Mouse (Mus musculus) R1 (cell line): ENCODE measurements around the gene Tnfaip6.
"Not testable (repeated sequence)": the region's sequence is repeated elsewhere in the genome, so short reads cannot be mapped to it uniquely, and the experiment has no call there.

Source experiments
- DNase-seq: peaks from one replicate; pipeline ENCODE4 v3.0.0-alpha.2; 2018; ENCODE audit warnings: low read depth, low spot score

Gene Tnfaip6

GRCm38 (mm10) chr2:52037882-52038281, at the start of gene Tnfaip6:
Gene Tnfaip6 (plus strand): TSS chr2:52038009.
- DNase-seq, result peak; percentile 44

GRCm38 (mm10) chr2:51989559-51989958, 48.2 kb upstream of the Tnfaip6 start:
- DNase-seq, result no peak

- DNase-seq, result no peak
Measured at GRCm38 (mm10) chr2:51991447-51991846, 46.4 kb upstream of the Tnfaip6 start.

GRCm38 (mm10) chr2:51999996-52000395, 37.8 kb upstream of the Tnfaip6 start:
- DNase-seq, result no peak

- peak; percentile 71 for DNase-seq
Measured at GRCm38 (mm10) chr2:52001521-52001920, 36.3 kb upstream of the Tnfaip6 start.

- not testable (repeated sequence) for DNase-seq
Measured at GRCm38 (mm10) chr2:52002299-52002698, 35.5 kb upstream of the Tnfaip6 start.

- no peak for DNase-seq
Measured at GRCm38 (mm10) chr2:52006380-52006779, 31.4 kb upstream of the Tnfaip6 start.

- not testable (repeated sequence) for DNase-seq
Measured at GRCm38 (mm10) chr2:52011820-52012219, 26.0 kb upstream of the Tnfaip6 start.

GRCm38 (mm10) chr2:52013306-52013820, 24.4 kb upstream of the Tnfaip6 start:
- DNase-seq, result peak; percentile 68

GRCm38 (mm10) chr2:52016361-52016760, 21.4 kb upstream of the Tnfaip6 start:
- peak; percentile 51 for DNase-seq

- DNase-seq, result peak; percentile 63
Measured at GRCm38 (mm10) chr2:52027061-52027460, 10.7 kb upstream of the Tnfaip6 start.

- DNase-seq, result peak; percentile 75
Measured at GRCm38 (mm10) chr2:52029426-52029825, 8.4 kb upstream of the Tnfaip6 start.

GRCm38 (mm10) chr2:52031491-52031890, 6.3 kb upstream of the Tnfaip6 start:
- DNase-seq, result peak; percentile 91

- DNase-seq, result no peak
Measured at GRCm38 (mm10) chr2:52034601-52035000, 3.2 kb upstream of the Tnfaip6 start.

GRCm38 (mm10) chr2:52035144-52035543, 2.7 kb upstream of the Tnfaip6 start:
- no peak for DNase-seq

GRCm38 (mm10) chr2:52036929-52037595, 747 bp upstream of the Tnfaip6 start:
- peak; percentile 48 for DNase-seq

- no peak for DNase-seq
Measured at GRCm38 (mm10) chr2:52038558-52038957, 749 bp downstream of the Tnfaip6 start.

- DNase-seq, result no peak
Measured at GRCm38 (mm10) chr2:52039083-52039801, 1.4 kb downstream of the Tnfaip6 start.

GRCm38 (mm10) chr2:52042132-52042531, 4.3 kb downstream of the Tnfaip6 start:
- DNase-seq, result no peak

- peak; percentile 68 for DNase-seq
Measured at GRCm38 (mm10) chr2:52042714-52043113, 4.9 kb downstream of the Tnfaip6 start.

GRCm38 (mm10) chr2:52043485-52043884, 5.7 kb downstream of the Tnfaip6 start:
- no peak for DNase-seq

- no peak for DNase-seq
Measured at GRCm38 (mm10) chr2:52046032-52046431, 8.2 kb downstream of the Tnfaip6 start.

- no peak for DNase-seq
Measured at GRCm38 (mm10) chr2:52050823-52051222, 13.0 kb downstream of the Tnfaip6 start.
